Comparison of ENCODE assay signal across 22 mouse cellular contexts in the genomic region with DNA sequence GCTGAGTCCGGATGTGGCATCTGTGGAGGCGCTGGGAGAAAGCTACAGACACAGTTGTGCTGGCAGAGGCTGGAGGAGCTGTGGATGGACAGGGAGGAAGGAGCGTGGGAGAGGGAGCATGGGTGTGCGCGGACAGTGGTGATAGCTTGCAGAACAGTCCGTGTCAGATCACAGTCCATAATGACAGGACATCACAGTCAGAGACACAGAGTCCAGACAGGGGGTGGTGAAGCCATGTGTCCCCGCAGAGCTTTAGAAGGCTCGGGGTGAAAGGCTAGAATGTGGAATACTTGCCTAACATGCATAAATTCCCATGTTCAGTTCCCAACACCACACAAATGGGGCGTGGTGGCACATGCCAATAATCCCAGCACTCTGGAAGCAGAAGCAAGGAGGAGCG. TPM values are rescaled to one million over a fixed set of nuclear protein-coding genes. Genes with fewer than 3 reads are reported as not detected.
DNase-seq lines count a peak whose midpoint lies in the region; ATAC-seq and TF ChIP-seq lines count a peak whose summit lies in the region.
"Had no signal": no experiment of that assay in that cellular context is flagged by ENCODE, and none has a peak within 500 bp of the region (broad histone marks: within the 10 kb centered on the region; RNA-seq: fewer than 3 reads in every experiment).

No protein-coding gene starts in this region.

- ATAC-seq in lung, embryonic 14.5 days (ENCODE audit: insufficient read depth): peak; percentile 14; the same call in 1 of the 2 replicates
- peak; percentile 77 for ATAC-seq in lung, postnatal 0 days
- ATAC-seq in intestine, embryonic 16.5 days: no peak
- ATAC-seq in activated CD4-positive, CD25-positive, alpha-beta regulatory T cell, adult 4 months: no peak
- ATAC-seq: forebrain, embryonic 13.5 days; hindbrain, embryonic 16.5 days; Patski had no signal

- TF ChIP-seq EP300 in lung, postnatal 0 days (IDR thresholded peaks at IDR 0.05): peak; percentile 93

- no peak overlapping the region for H3K4me3 ChIP-seq in lung, adult 2 months (replicated peaks; ENCODE audit: extremely low read depth, low read depth, low read length)
- no peak overlapping the region for H3K4me3 ChIP-seq in lung, embryonic 14.5 days (ENCODE audit: low read depth, low read length)
- no peak overlapping the region for H3K4me3 ChIP-seq in lung, postnatal 0 days (ENCODE audit: low read depth, low read length)
- no peak overlapping the region for H3K4me3 ChIP-seq in intestine, embryonic 16.5 days (ENCODE audit: low read length)
- H3K4me3 ChIP-seq: embryonic facial prominence, embryonic 13.5 days; forebrain, embryonic 13.5 days; heart, embryonic 10.5 days; hindbrain, embryonic 12.5 days had no signal

- no peaks in the 10 kb centered on the region for H3K9me3 ChIP-seq in lung, embryonic 14.5 days (ENCODE audit: low read depth, low read length)
- no peaks in the 10 kb centered on the region for H3K9me3 ChIP-seq in lung, postnatal 0 days (ENCODE audit: low read length)
- no peaks in the 10 kb centered on the region for H3K9me3 ChIP-seq in intestine, embryonic 16.5 days (ENCODE audit: control insufficient read depth, low read length)

- H3K4me1 ChIP-seq in lung, adult 2 months (ENCODE audit: control insufficient read depth, insufficient read depth, low read length): 0 out of 2 replicates have a peak, but pooled peaks cover 3% of the 10 kb centered on the region
- H3K4me1 ChIP-seq in lung, embryonic 14.5 days (ENCODE audit: insufficient read depth): peaks cover 7% of the 10 kb centered on the region; the same call in 1 of the 2 replicates
- H3K4me1 ChIP-seq in lung, postnatal 0 days (ENCODE audit: insufficient read depth, low read depth, low read length): no peaks in the 10 kb centered on the region
- H3K4me1 ChIP-seq in intestine, embryonic 16.5 days (ENCODE audit: control insufficient read depth, insufficient read depth, low read length): no peaks in the 10 kb centered on the region
- H3K4me1 ChIP-seq: forebrain, embryonic 13.5 days; hindbrain, embryonic 12.5 days had no signal

- H3K4me2 ChIP-seq in lung, embryonic 14.5 days: no peak overlapping the region
- H3K4me2 ChIP-seq in lung, postnatal 0 days (replicated peaks; ENCODE audit: low read depth, low read length): no peak overlapping the region
- H3K4me2 ChIP-seq in intestine, embryonic 16.5 days (ENCODE audit: low read depth, low read length): no peak overlapping the region
- H3K4me2 ChIP-seq: embryonic facial prominence, embryonic 13.5 days; forebrain, embryonic 13.5 days; hindbrain, embryonic 12.5 days had no signal

- no peak for TF ChIP-seq CTCF in lung, adult 2 months (IDR thresholded peaks at IDR 0.05; ENCODE audit: insufficient read depth, low read length)
- no peak for TF ChIP-seq CTCF in lung, embryonic 14.5 days (IDR thresholded peaks at IDR 0.05; ENCODE audit: low read depth)
- no peak for TF ChIP-seq CTCF in lung, postnatal 0 days (IDR thresholded peaks at IDR 0.05)

- H3K36me3 ChIP-seq in lung, embryonic 14.5 days (ENCODE audit: insufficient read depth): no peaks in the 10 kb centered on the region
- no peaks in the 10 kb centered on the region for H3K36me3 ChIP-seq in lung, postnatal 0 days (ENCODE audit: insufficient read depth, low read length)
- H3K36me3 ChIP-seq in intestine, embryonic 16.5 days (ENCODE audit: control insufficient read depth, insufficient read depth, low read length): no peaks in the 10 kb centered on the region
- H3K36me3 ChIP-seq: embryonic facial prominence, embryonic 13.5 days; heart, embryonic 10.5 days; hindbrain, embryonic 12.5 days had no signal

- WGBS in lung, adult 2 months: 52% methylated on average over 10 of the region's 10 CpGs
- WGBS in lung, embryonic 14.5 days: 41% methylated on average over 10 of the region's 10 CpGs
- 43% methylated on average over 10 of the region's 10 CpGs for WGBS in lung, postnatal 0 days
- WGBS in intestine, embryonic 16.5 days: 68% methylated on average over 10 of the region's 10 CpGs

- no peak overlapping the region for H3K9ac ChIP-seq in lung, embryonic 14.5 days
- no peak overlapping the region for H3K9ac ChIP-seq in lung, postnatal 0 days (replicated peaks; ENCODE audit: low read depth)
- no peak overlapping the region for H3K9ac ChIP-seq in intestine, embryonic 16.5 days (ENCODE audit: low read depth, low read length)
- H3K9ac ChIP-seq: embryonic facial prominence, embryonic 13.5 days; forebrain, embryonic 13.5 days; hindbrain, embryonic 12.5 days had no signal

- no peaks in the 10 kb centered on the region for H3K27me3 ChIP-seq in lung, embryonic 14.5 days (ENCODE audit: insufficient read depth, low read length)
- H3K27me3 ChIP-seq in lung, postnatal 0 days (replicated peaks; ENCODE audit: insufficient read depth, low read length): no peaks in the 10 kb centered on the region
- no peaks in the 10 kb centered on the region for H3K27me3 ChIP-seq in intestine, embryonic 16.5 days (replicated peaks; ENCODE audit: control insufficient read depth, insufficient read depth, low read length)
- H3K27me3 ChIP-seq: embryonic facial prominence, embryonic 13.5 days; forebrain, embryonic 13.5 days; hindbrain, embryonic 12.5 days had no signal

- no peak overlapping the region; the same call in 1 of the 2 replicates for H3K27ac ChIP-seq in lung, embryonic 14.5 days (ENCODE audit: low read depth)
- peak overlapping the region; percentile 72 for H3K27ac ChIP-seq in lung, postnatal 0 days (ENCODE audit: low read length)
- H3K27ac ChIP-seq in intestine, embryonic 16.5 days (ENCODE audit: low read length): no peak overlapping the region
- H3K27ac ChIP-seq: embryonic facial prominence, embryonic 13.5 days; forebrain, embryonic 13.5 days; heart, embryonic 10.5 days; hindbrain, embryonic 12.5 days had no signal

- DNase-seq in lung, adult 18-20 months: peak; percentile 34 to 56
- no peak for DNase-seq in lung, adult 2 months
- peak; percentile 43 for DNase-seq in lung, embryonic 14.5 days
- DNase-seq in lung, postnatal 0 days (ENCODE audit: low spot score): peak; percentile 92
- DNase-seq in lung, postnatal 36 days: peak; percentile 53
- no peak for DNase-seq in kidney, postnatal 25 days
- DNase-seq: adrenal gland, adult 2 months; adrenal gland, postnatal 36 days; cerebellum, adult 2 months; cerebellum, postnatal 14 days; embryo, embryonic 11 days; heart, adult 18-20 months; heart, postnatal 4 days had no signal

- no peak for TF ChIP-seq POLR2A in lung, adult 2 months (IDR thresholded peaks at IDR 0.05; ENCODE audit: borderline replicate concordance, extremely low read depth, low read depth, low read length)

RNA-seq across cellular contexts. Expression of gene Tmem270, which starts 29.7 kb away (rescaled TPM):
- polyA plus RNA-seq in lung, adult 2 months (2012; rRNA removed): not detected in 2 replicates
- polyA plus RNA-seq in lung, embryonic 14.5 days (2014; fragmentation: Nextera tagmentation; extraction: Ambion mirVana): not detected in 2 replicates
- not detected in 2 replicates for polyA plus RNA-seq in lung, postnatal 0 days (2015; fragmentation: Nextera tagmentation; extraction: Ambion mirVana)
- not detected in 2 replicates for polyA plus RNA-seq in intestine, embryonic 16.5 days (2015; fragmentation: Nextera tagmentation; extraction: Ambion mirVana)
- not detected for polyA plus RNA-seq in activated CD4-positive, CD25-positive, alpha-beta regulatory T cell, adult 4 months (2017; shearing (Covaris generic))
- polyA plus RNA-seq: adrenal gland, adult 2 months; cerebellum, adult 2 months; embryonic facial prominence, embryonic 13.5 days; forebrain, embryonic 13.5 days; heart, embryonic 10.5 days; heart, embryonic 14.5 days; hindbrain, embryonic 12.5 days; hindbrain, embryonic 16.5 days; Patski had no signal

RNA-seq across cellular contexts. Expression of gene Cldn13, which starts 38.5 kb away (rescaled TPM):
- polyA plus RNA-seq in lung, adult 2 months (2012; rRNA removed): not detected in 2 replicates
- polyA plus RNA-seq in lung, embryonic 14.5 days (2014; fragmentation: Nextera tagmentation; extraction: Ambion mirVana): 0.39 TPM in 1 of 2 replicates, not detected in the other
- 1.2 and 1.6 TPM in 2 replicates for polyA plus RNA-seq in lung, postnatal 0 days (2015; fragmentation: Nextera tagmentation; extraction: Ambion mirVana)
- 2.1 and 6.4 TPM in 2 replicates for polyA plus RNA-seq in intestine, embryonic 16.5 days (2015; fragmentation: Nextera tagmentation; extraction: Ambion mirVana)
- polyA plus RNA-seq in activated CD4-positive, CD25-positive, alpha-beta regulatory T cell, adult 4 months (2017; shearing (Covaris generic)): 1 to 10 TPM in 1 of 2 experiments, not detected in 1; 1.3 TPM
- polyA plus RNA-seq: adrenal gland, adult 2 months; cerebellum, adult 2 months; forebrain, embryonic 13.5 days; hindbrain, embryonic 16.5 days; Patski had no signal

RNA-seq across cellular contexts. Expression of gene Mettl27, which starts 55.4 kb away (rescaled TPM):
- polyA plus RNA-seq in lung, adult 2 months (2012; rRNA removed): 16.3 and 23.2 TPM in 2 replicates
- polyA plus RNA-seq in lung, embryonic 14.5 days (2014; fragmentation: Nextera tagmentation; extraction: Ambion mirVana): 23.0 and 23.9 TPM in 2 replicates
- polyA plus RNA-seq in lung, postnatal 0 days (2015; fragmentation: Nextera tagmentation; extraction: Ambion mirVana): 33.7 and 35.5 TPM in 2 replicates
- 27.2 TPM in 2 replicates for polyA plus RNA-seq in intestine, embryonic 16.5 days (2015; fragmentation: Nextera tagmentation; extraction: Ambion mirVana)
- 10 to 100 TPM; 20.4 to 23.3 TPM for polyA plus RNA-seq in activated CD4-positive, CD25-positive, alpha-beta regulatory T cell, adult 4 months (2017; shearing (Covaris generic))

Comparison
In these comparisons a context has a peak if more than half of its experiments do, and no peak if none do; other contexts are left out.
1. DNase-seq: peak in lung, adult 18-20 months (2 of 2), lung, embryonic 14.5 days (single experiment), lung, postnatal 0 days (single experiment) and lung, postnatal 36 days (single experiment); none in lung, adult 2 months (single experiment) and kidney, postnatal 25 days (0 of 2).
2. ATAC-seq: peak in lung, embryonic 14.5 days (single experiment) and lung, postnatal 0 days (single experiment); none in intestine, embryonic 16.5 days (single experiment) and activated CD4-positive, CD25-positive, alpha-beta regulatory T cell, adult 4 months (single experiment).